Mouse (Mus musculus): Measurements from ENCODE around the gene Bmp5. TPM values are rescaled to one million over a fixed set of nuclear protein-coding genes. Genes with fewer than 3 reads are reported as not detected.
"Not testable (repeated sequence)": the region's sequence is repeated elsewhere in the genome, so short reads cannot be mapped to it uniquely, and the experiment has no call there.

Gene Bmp5
- polyA plus RNA-seq, 1 experiment from 2014 or later = 9.4 TPM

- H3K4me2 ChIP-seq (replicated peaks) = no peak overlapping the region
- no peak overlapping the region for H3K27ac ChIP-seq (replicated peaks)
These were observed 8.4 kb downstream of the Bmp5 start for GRCm38 (mm10) chr9:75783573-75783972.

DNA sequence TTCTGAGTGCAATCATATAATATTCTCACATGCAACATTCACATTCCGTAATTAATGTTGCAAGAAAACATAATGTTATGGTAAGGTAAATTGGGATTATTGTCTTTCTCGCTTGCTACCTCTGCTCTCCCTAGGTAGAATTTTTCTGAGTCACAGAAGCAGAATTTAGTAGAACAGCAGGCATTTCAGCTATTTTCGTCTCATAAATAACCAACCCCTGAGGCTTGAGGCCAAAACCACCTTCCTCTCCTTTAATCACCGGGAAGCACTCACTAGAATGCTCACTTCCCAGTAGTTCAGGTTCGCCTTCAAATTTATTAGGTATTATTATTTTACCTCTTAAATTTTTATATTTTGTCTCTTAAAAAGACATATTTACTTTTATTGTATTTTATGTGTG is 10.8 kb downstream of the Bmp5 start:
- ATAC-seq (ENCODE audit: insufficient number of reproducible peaks, low FRiP score, low TSS enrichment, low read depth) = no peak
- no peak overlapping the region for H3K9ac ChIP-seq
- H3K4me2 ChIP-seq (replicated peaks) = no peak overlapping the region
- no peak overlapping the region for H3K27ac ChIP-seq (replicated peaks)
- H3K4me1 ChIP-seq = 0 out of 2 replicates have a peak, but pooled peaks cover 3% of the 10 kb centered on the region
- no peaks in the 10 kb centered on the region for H3K27me3 ChIP-seq
- H3K9me3 ChIP-seq (replicated peaks) = no peaks in the 10 kb centered on the region
- 67% methylated on average over 5 of the region's 5 CpGs for WGBS
- no peak overlapping the region for H3K4me3 ChIP-seq (replicated peaks)
- H3K36me3 ChIP-seq = no peaks in the 10 kb centered on the region

More at GRCm38 (mm10) chr9:75783573-75783972, 8.4 kb downstream of the Bmp5 start:
- no peak overlapping the region for H3K4me3 ChIP-seq (replicated peaks)
- H3K9ac ChIP-seq = no peak overlapping the region
- no peaks in the 10 kb centered on the region for H3K36me3 ChIP-seq
- H3K4me1 ChIP-seq = 0 out of 2 replicates have a peak, but pooled peaks cover 3% of the 10 kb centered on the region
- no peaks in the 10 kb centered on the region for H3K27me3 ChIP-seq
- ATAC-seq (ENCODE audit: insufficient number of reproducible peaks, low FRiP score, low TSS enrichment, low read depth) = no peak
- 94% methylated on average over 2 of the region's 2 CpGs for WGBS
- H3K9me3 ChIP-seq (replicated peaks) = no peaks in the 10 kb centered on the region

DNA sequence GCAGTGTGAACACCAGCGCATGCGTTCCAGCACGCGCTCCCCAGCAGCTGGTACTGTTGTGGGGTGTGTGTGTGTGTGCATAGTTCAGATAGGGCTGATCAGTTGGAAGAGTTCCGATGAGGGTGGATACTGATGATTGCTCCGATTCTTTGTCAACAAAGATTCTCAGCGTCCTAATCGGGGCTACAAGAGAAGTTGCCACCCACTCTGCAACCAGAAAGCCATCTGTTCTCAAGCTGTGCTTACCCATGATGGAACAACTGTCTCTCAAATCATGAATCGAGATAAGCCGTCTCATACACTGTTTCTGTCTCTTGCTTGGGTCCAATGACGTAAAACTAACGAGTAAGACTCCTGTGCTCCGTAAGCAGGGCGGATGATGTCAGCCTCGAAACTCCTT is 12.0 kb downstream of the Bmp5 start:
- 84% methylated on average over 15 of the region's 15 CpGs for WGBS

GRCm38 (mm10) chr9:75789879-75790428 is 14.8 kb downstream of the Bmp5 start:
- Histone ChIP-seq H3K27ac (replicated peaks) (no peak overlapping the region), H3K9ac (no peak overlapping the region), H3K27me3 (no peaks in the 10 kb centered on the region), H3K9me3 (replicated peaks) (no peaks in the 10 kb centered on the region), H3K4me3 (replicated peaks) (no peak overlapping the region), H3K36me3 (no peaks in the 10 kb centered on the region), H3K4me1 (no peaks in the 10 kb centered on the region), H3K4me2 (replicated peaks) (no peak overlapping the region)
- 41% methylated on average over 7 of the region's 7 CpGs for whole genome bisulfite sequencing
- no peak for ATAC-seq (ENCODE audit: insufficient number of reproducible peaks, low FRiP score, low TSS enrichment, low read depth)

More for the DNA sequence above, 12.0 kb downstream of the Bmp5 start:
- H3K9me3 ChIP-seq (replicated peaks) = no peaks in the 10 kb centered on the region
- H3K27ac ChIP-seq (replicated peaks) = no peak overlapping the region
- H3K27me3 ChIP-seq = no peaks in the 10 kb centered on the region
- H3K4me3 ChIP-seq (replicated peaks) = no peak overlapping the region
- no peak overlapping the region for H3K4me2 ChIP-seq (replicated peaks)
- H3K36me3 ChIP-seq = no peaks in the 10 kb centered on the region
- ATAC-seq (ENCODE audit: insufficient number of reproducible peaks, low FRiP score, low TSS enrichment, low read depth) = no peak
- no peak overlapping the region for H3K9ac ChIP-seq
- H3K4me1 ChIP-seq = no peaks in the 10 kb centered on the region

DNA sequence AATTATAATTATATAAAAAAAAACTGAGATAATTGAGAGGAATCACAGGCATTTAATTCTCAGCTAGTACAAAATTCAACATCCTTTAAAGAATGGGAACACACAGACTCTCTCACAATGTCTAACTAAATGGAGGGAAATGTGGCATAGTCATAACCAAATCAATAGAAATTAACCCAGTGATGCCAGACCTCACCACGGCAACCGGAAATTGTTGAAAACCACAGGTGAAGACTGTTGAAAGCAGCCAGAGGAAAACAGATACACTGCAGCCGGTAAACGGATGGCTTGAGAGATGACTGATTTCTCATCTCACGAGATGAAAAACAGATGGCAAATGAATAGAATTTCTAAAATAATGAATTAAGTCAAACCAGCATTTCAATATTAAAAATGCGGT is 29.8 kb downstream of the Bmp5 start:
- no peak overlapping the region for H3K4me2 ChIP-seq (replicated peaks)
- H3K27me3 ChIP-seq = no peaks in the 10 kb centered on the region
- no peaks in the 10 kb centered on the region for H3K9me3 ChIP-seq (replicated peaks)
- H3K27ac ChIP-seq (replicated peaks) = no peak overlapping the region
- no peaks in the 10 kb centered on the region for H3K4me1 ChIP-seq
- H3K36me3 ChIP-seq = no peaks in the 10 kb centered on the region
- no peak overlapping the region for H3K9ac ChIP-seq
- WGBS = 49% methylated on average over 6 of the region's 6 CpGs
- ATAC-seq (ENCODE audit: insufficient number of reproducible peaks, low FRiP score, low TSS enrichment, low read depth) = no peak
- H3K4me3 ChIP-seq (replicated peaks) = no peak overlapping the region

- not testable (repeated sequence) for H3K27ac ChIP-seq (replicated peaks); H3K4me2 ChIP-seq (replicated peaks); H3K9ac ChIP-seq; H3K4me1 ChIP-seq; H3K4me3 ChIP-seq (replicated peaks); H3K9me3 ChIP-seq (replicated peaks); H3K27me3 ChIP-seq; H3K36me3 ChIP-seq; ATAC-seq (ENCODE audit: insufficient number of reproducible peaks, low FRiP score, low TSS enrichment, low read depth)
- 87% methylated on average over 4 of the region's 4 CpGs for WGBS
These were observed 33.0 kb downstream of the Bmp5 start for GRCm38 (mm10) chr9:75808179-75808578.

GRCm38 (mm10) chr9:75808659-75809058 is 33.5 kb downstream of the Bmp5 start:
- no peak overlapping the region for H3K9ac ChIP-seq
- H3K9me3 ChIP-seq (replicated peaks) = no peaks in the 10 kb centered on the region
- no peaks in the 10 kb centered on the region for H3K27me3 ChIP-seq
- H3K36me3 ChIP-seq = no peaks in the 10 kb centered on the region
- no peaks in the 10 kb centered on the region for H3K4me1 ChIP-seq
- 77% methylated on average over 7 of the region's 7 CpGs for WGBS
- no peak overlapping the region for H3K4me3 ChIP-seq (replicated peaks)
- H3K27ac ChIP-seq (replicated peaks) = no peak overlapping the region
- H3K4me2 ChIP-seq (replicated peaks) = no peak overlapping the region
- no peak for ATAC-seq (ENCODE audit: insufficient number of reproducible peaks, low FRiP score, low TSS enrichment, low read depth)

- H3K9ac ChIP-seq = no peak overlapping the region
- 91% methylated on average over 1 of the region's 1 CpGs for WGBS
- no peak overlapping the region for H3K4me2 ChIP-seq (replicated peaks)
- no peak overlapping the region for H3K4me3 ChIP-seq (replicated peaks)
- H3K27me3 ChIP-seq = no peaks in the 10 kb centered on the region
- ATAC-seq (ENCODE audit: insufficient number of reproducible peaks, low FRiP score, low TSS enrichment, low read depth) = no peak
- no peaks in the 10 kb centered on the region for H3K9me3 ChIP-seq (replicated peaks)
- H3K27ac ChIP-seq (replicated peaks) = no peak overlapping the region
- H3K36me3 ChIP-seq = no peaks in the 10 kb centered on the region
- H3K4me1 ChIP-seq = no peaks in the 10 kb centered on the region
These were observed 40.0 kb downstream of the Bmp5 start for GRCm38 (mm10) chr9:75815161-75815560.

DNA sequence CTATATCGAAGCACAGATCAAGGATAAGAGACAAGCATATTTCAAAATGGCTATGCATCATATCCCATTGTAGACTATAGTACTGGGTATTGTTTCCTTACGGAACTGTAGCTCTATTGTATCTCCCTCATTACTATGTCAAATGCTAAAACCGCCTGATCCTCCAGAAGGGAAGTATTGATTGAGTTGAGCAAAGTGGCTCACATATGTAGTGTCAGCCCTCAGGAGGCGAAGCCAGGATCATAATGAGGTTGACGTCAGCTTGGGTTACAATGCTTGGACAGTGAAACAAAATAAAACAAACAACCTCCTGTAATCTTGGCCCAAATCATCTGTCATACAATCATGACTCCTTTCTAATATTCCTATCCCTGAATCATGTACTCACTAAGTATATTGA is 43.2 kb downstream of the Bmp5 start:
- Histone ChIP-seq H3K36me3 (no peaks in the 10 kb centered on the region), H3K4me3 (replicated peaks) (no peak overlapping the region), H3K4me2 (replicated peaks) (no peak overlapping the region), H3K9ac (no peak overlapping the region), H3K27ac (replicated peaks) (no peak overlapping the region), H3K9me3 (replicated peaks) (no peaks in the 10 kb centered on the region), H3K4me1 (no peaks in the 10 kb centered on the region), H3K27me3 (no peaks in the 10 kb centered on the region)
- WGBS = 85% methylated on average over 5 of the region's 5 CpGs
- ATAC-seq (ENCODE audit: insufficient number of reproducible peaks, low FRiP score, low TSS enrichment, low read depth) = no peak

- 64% methylated on average over 9 of the region's 9 CpGs for WGBS
- Histone ChIP-seq H3K27ac (replicated peaks) (no peak overlapping the region), H3K4me2 (replicated peaks) (no peak overlapping the region), H3K4me3 (replicated peaks) (no peak overlapping the region), H3K36me3 (no peaks in the 10 kb centered on the region), H3K9ac (no peak overlapping the region), H3K27me3 (no peaks in the 10 kb centered on the region), H3K4me1 (no peaks in the 10 kb centered on the region), H3K9me3 (replicated peaks) (no peaks in the 10 kb centered on the region)
- ATAC-seq (ENCODE audit: insufficient number of reproducible peaks, low FRiP score, low TSS enrichment, low read depth) = no peak
These were observed 57.3 kb downstream of the Bmp5 start for GRCm38 (mm10) chr9:75832468-75832867.

DNA sequence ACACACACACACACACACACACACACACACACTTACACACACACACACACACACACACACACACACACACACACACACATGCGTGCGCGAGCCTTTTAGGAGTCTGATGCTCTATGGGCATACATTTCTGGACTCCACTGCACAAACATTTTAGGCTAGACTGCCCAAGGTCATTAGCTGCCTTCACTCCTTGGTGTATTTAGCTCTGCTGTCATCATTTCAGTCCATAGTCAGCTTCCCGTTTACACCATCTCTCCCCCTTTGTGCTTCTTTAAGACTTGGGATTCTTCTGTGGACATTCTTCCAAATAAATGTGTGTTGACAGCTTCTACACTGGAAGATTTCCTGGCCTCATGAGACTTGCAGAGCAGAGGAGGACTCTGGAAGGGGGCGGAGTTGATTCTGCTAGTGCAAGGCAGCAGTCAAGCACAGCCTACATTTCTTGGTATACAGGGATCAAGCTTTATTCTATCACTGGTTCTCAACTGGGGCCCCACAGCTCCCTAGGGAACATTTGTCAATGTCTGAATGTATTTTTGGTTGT is 58.1 kb downstream of the Bmp5 start:
- Histone ChIP-seq H3K9ac (no peak overlapping the region), H3K4me3 (replicated peaks) (no peak overlapping the region), H3K9me3 (replicated peaks) (no peaks in the 10 kb centered on the region), H3K4me2 (replicated peaks) (no peak overlapping the region), H3K4me1 (no peaks in the 10 kb centered on the region), H3K27me3 (no peaks in the 10 kb centered on the region), H3K27ac (replicated peaks) (no peak overlapping the region), H3K36me3 (no peaks in the 10 kb centered on the region)
- no peak for ATAC-seq (ENCODE audit: insufficient number of reproducible peaks, low FRiP score, low TSS enrichment, low read depth)
- WGBS = 77% methylated on average over 5 of the region's 5 CpGs

DNA sequence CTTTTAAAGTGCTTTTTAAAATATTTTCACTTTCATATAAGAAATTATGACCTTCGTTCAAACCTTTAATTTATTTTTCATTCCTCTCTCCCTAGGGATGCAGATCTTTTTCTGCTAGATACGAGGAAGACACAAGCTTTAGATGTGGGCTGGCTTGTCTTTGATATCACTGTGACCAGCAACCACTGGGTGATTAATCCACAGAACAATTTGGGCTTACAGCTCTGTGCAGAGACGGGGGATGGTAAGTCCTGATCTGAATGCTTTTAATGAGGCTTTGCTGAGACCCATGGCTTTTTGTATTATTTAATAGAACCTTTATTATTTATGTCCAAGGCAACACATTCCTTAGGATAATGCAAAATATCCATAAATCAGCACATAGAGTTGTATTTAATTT is 64.3 kb downstream of the Bmp5 start:
- H3K4me3 ChIP-seq (replicated peaks) = no peak overlapping the region
- H3K27me3 ChIP-seq = no peaks in the 10 kb centered on the region
- no peak overlapping the region for H3K4me2 ChIP-seq (replicated peaks)
- H3K36me3 ChIP-seq = no peaks in the 10 kb centered on the region
- no peaks in the 10 kb centered on the region for H3K4me1 ChIP-seq
- no peak overlapping the region for H3K9ac ChIP-seq
- ATAC-seq (ENCODE audit: insufficient number of reproducible peaks, low FRiP score, low TSS enrichment, low read depth) = no peak
- 64% methylated on average over 3 of the region's 3 CpGs for WGBS
- no peaks in the 10 kb centered on the region for H3K9me3 ChIP-seq (replicated peaks)
- H3K27ac ChIP-seq (replicated peaks) = no peak overlapping the region

All from embryonic facial prominence, embryonic 15.5 days (tissue).